Mouse (Mus musculus) heart, postnatal 0 days (tissue): ENCODE data around the gene Cnfn. TPM values are rescaled to one million over a fixed set of nuclear protein-coding genes. Genes with fewer than 3 reads are reported as not detected.
A peak's percentile ranks its signal among the peaks of the same experiment; 100 is the strongest.

Experiments used
- ATAC-seq: fragments of 200-750 bp; cut with Nextera tagmentation; 2 replicates; pipeline ENCODE4 v1.8.0; 2017; ENCODE audit warnings: low read depth, moderate number of reproducible peaks, moderate library complexity; ENCODE audit not compliant: insufficient read depth
- DNase-seq: peaks from one replicate; pipeline ENCODE4 v3.0.0-alpha.2; 2016; ENCODE audit warnings: low spot score
- H3K27ac ChIP-seq: fragments of 300-500 bp; sonication (generic); 2 replicates; pipeline ENCODE4 v1.5.1; 2014; ENCODE audit warnings: low read depth, mild to moderate bottlenecking
- H3K27me3 ChIP-seq: fragments of 300-500 bp; sonication (generic); 2 replicates; pipeline ENCODE4 v1.6.1; 2014; ENCODE audit warnings: low read length, mixed read lengths; ENCODE audit not compliant: control insufficient read depth, insufficient read depth
- H3K36me3 ChIP-seq: fragments of 300-500 bp; sonication (generic); replicated peaks from 2 replicates; pipeline ENCODE4 v1.6.1; 2014; ENCODE audit warnings: low read length, mixed read lengths; ENCODE audit not compliant: control insufficient read depth, insufficient read depth
- H3K4me1 ChIP-seq: fragments of 300-500 bp; sonication (generic); 2 replicates; pipeline ENCODE4 v1.6.1; 2014; ENCODE audit warnings: antibody characterized with exemption; ENCODE audit not compliant: control insufficient read depth, insufficient read depth
- H3K4me2 ChIP-seq: fragments of 300-500 bp; sonication (generic); 2 replicates; pipeline ENCODE4 v1.6.1; 2014; ENCODE audit warnings: low read depth, mild to moderate bottlenecking, low read length, moderate library complexity
- H3K4me3 ChIP-seq: fragments of 300-500 bp; sonication (generic); 2 replicates; pipeline ENCODE4 v1.5.1; 2014; ENCODE audit warnings: low read depth, low read length
- H3K9ac ChIP-seq: fragments of 300-500 bp; sonication (generic); replicated peaks from 2 replicates; pipeline ENCODE4 v1.6.1; 2014; ENCODE audit warnings: low read depth, low read length, mixed read lengths
- H3K9me3 ChIP-seq: fragments of 300-500 bp; sonication (generic); replicated peaks from 2 replicates; pipeline ENCODE4 v1.6.1; 2016; ENCODE audit warnings: low read length; ENCODE audit not compliant: control insufficient read depth
- CTCF ChIP-seq: IDR thresholded peaks from 2 replicates; pipeline ENCODE4 v1.5.1; 2016; ENCODE audit warnings: antibody characterized with exemption, control low read depth, low read depth
- EP300 ChIP-seq: IDR thresholded peaks from 2 replicates; pipeline ENCODE4 v1.6.1; 2016; ENCODE audit warnings: antibody characterized with exemption, low read depth
- WGBS: fragments of 180-500 bp; shearing (Covaris S2); extraction: QIAGEN DNeasy Blood & Tissue Kit; methylation state at CpG from one replicate; pipeline ENCODE4 v1.1.7; 2014; 5-methylcytosine and 5-hydroxymethylcytosine counted together
- polyA plus RNA-seq: library from polyadenylated mRNA; unstranded; fragments of >200 nt; fragmentation: Nextera tagmentation; extraction: Ambion mirVana; gene quantifications from 2 replicates; pipeline ENCODE4 v1.2.1, GENCODE M21; 2015
- total RNA-seq: library from RNA; depleted of rRNA; stranded (reverse); fragments of >200 nt; gene quantifications from 2 replicates; pipeline ENCODE4 v1.2.3, GENCODE M21; 2014; ENCODE audit warnings: low replicate concordance

The Cnfn gene
- total and polyA plus RNA-seq, 2 experiments from 2014 or later: not detected

DNA sequence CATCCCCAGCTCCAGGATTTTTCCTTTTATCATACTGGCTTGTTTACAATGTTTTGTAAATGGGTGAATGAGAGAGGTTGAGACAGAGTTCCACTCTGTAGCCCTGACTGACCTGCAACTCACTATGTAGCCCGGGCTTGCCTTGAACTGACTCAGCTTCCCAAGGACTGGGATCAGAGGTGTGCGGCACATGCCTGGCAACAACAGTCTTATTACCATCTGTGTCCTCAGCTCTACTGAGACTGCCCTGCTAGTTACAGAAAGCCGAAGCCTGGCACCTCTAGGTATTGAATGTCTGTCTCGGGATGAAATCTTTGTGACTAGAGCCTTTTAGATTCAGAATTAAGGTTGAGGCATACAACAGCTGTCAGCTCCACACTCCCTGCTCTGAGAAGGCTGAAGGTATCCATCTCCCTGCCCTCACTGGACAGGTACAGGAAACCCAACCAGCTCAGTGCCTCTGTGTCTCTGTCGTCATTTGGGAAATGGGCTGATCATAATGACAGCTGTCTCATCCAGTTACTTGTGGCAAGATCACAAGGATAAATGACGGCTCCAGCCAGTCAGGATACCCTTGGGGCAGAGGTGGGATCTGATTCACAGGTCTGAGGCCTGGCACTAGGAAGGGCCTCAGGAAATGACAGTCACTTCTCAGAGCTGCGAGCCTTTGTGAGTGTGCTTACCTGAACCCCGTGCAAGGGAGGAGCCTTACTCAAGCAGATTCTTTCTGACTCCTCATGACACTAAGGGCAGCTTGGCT lies 24.1 kb upstream of the Cnfn start:
- no peak for ATAC-seq
- Histone ChIP-seq H3K27ac (no peak overlapping the region), H3K36me3 (no peaks in the 10 kb centered on the region), H3K27me3 (no peaks in the 10 kb centered on the region), H3K9ac (no peak overlapping the region), H3K4me3 (peak overlapping the region; percentile 81; the same call in 1 of the 2 replicates), H3K9me3 (no peaks in the 10 kb centered on the region), H3K4me1 (peaks cover 39% of the 10 kb centered on the region), H3K4me2 (peak overlapping the region; percentile 89)
- DNase-seq: no peak
- TF ChIP-seq CTCF (no peak), EP300 (no peak)
- 72% methylated on average over 8 of the region's 8 CpGs for WGBS

- Histone ChIP-seq H3K36me3 (peaks cover 6% of the 10 kb centered on the region), H3K9me3 (no peaks in the 10 kb centered on the region), H3K4me2 (no peak overlapping the region), H3K27me3 (no peaks in the 10 kb centered on the region), H3K4me1 (peaks cover 45% of the 10 kb centered on the region), H3K27ac (no peak overlapping the region), H3K9ac (no peak overlapping the region), H3K4me3 (no peak overlapping the region)
- no peak for TF ChIP-seq CTCF
- TF ChIP-seq EP300: no peak
- DNase-seq: no peak
- 63% methylated on average over 7 of the region's 7 CpGs for WGBS
- no peak for ATAC-seq
These were observed 23.3 kb upstream of the Cnfn start for GRCm38 (mm10) chr7:25392851-25393250.

DNA sequence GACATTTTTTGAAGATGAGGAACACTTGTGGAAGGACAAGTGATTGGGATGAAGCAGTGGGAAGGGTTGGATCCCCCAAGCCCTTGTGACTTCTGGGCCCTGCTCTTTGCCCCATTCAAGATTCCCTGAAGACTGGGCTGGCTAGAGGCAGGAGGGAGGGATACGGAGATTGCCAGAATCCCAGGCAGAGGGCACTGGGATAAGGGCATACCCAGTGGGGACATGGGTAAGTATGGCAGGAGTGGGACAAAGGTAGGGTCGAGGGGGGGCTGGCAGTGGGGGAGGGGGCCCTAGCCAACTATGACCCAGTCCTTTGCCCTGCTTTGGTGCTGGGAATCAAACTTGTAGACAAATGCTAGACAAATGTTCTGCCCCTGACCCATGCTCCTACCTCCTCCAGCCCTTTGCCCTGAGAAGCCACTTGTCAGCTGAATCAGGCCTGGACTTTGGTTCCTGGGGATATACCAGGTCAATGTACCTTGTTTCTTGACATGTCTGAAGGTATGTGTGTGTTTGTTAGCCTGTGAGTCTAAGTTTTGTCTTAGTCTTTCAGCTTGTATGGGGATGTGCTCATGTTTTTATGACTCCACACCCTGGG lies 22.4 kb upstream of the Cnfn start:
- ATAC-seq (no peak), DNase-seq (no peak)
- TF ChIP-seq EP300: no peak
- no peak for TF ChIP-seq CTCF
- H3K4me2 ChIP-seq: no peak overlapping the region
- no peaks in the 10 kb centered on the region for H3K9me3 ChIP-seq
- H3K4me3 ChIP-seq: no peak overlapping the region
- H3K9ac ChIP-seq: no peak overlapping the region
- H3K27ac ChIP-seq: no peak overlapping the region
- H3K36me3 ChIP-seq: peaks cover 14% of the 10 kb centered on the region
- 76% methylated on average over 2 of the region's 2 CpGs for WGBS
- H3K4me1 ChIP-seq: peaks cover 53% of the 10 kb centered on the region
- no peaks in the 10 kb centered on the region for H3K27me3 ChIP-seq

GRCm38 (mm10) chr7:25390986-25391385 lies 21.5 kb upstream of the Cnfn start:
- 50% methylated on average over 2 of the region's 2 CpGs for WGBS
- H3K27ac ChIP-seq: peak overlapping the region; percentile 80
- no peak for DNase-seq

GRCm38 (mm10) chr7:25390054-25390770 lies 20.7 kb upstream of the Cnfn start:
- no peak overlapping the region for H3K4me3 ChIP-seq
- 45% methylated on average over 8 of the region's 8 CpGs for WGBS

More at GRCm38 (mm10) chr7:25390986-25391385, 21.5 kb upstream of the Cnfn start:
- Histone ChIP-seq H3K4me2 (no peak overlapping the region), H3K9ac (no peak overlapping the region; the same call in 1 of the 2 replicates), H3K4me3 (no peak overlapping the region), H3K27me3 (no peaks in the 10 kb centered on the region), H3K4me1 (peaks cover 61% of the 10 kb centered on the region), H3K9me3 (no peaks in the 10 kb centered on the region), H3K36me3 (peaks cover 14% of the 10 kb centered on the region)
- no peak for ATAC-seq
- TF ChIP-seq EP300: no peak
- no peak for TF ChIP-seq CTCF

More at GRCm38 (mm10) chr7:25390054-25390770, 20.7 kb upstream of the Cnfn start:
- Histone ChIP-seq H3K9ac (peak overlapping the region; percentile 27; the same call in 1 of the 2 replicates), H3K36me3 (peaks cover 21% of the 10 kb centered on the region), H3K9me3 (no peaks in the 10 kb centered on the region), H3K27ac (peak overlapping the region; percentile 80), H3K4me1 (peaks cover 68% of the 10 kb centered on the region), H3K4me2 (peak overlapping the region; percentile 34), H3K27me3 (no peaks in the 10 kb centered on the region)
- TF ChIP-seq EP300: no peak
- TF ChIP-seq CTCF: no peak
- DNase-seq (peak; percentile 50), ATAC-seq (peak; percentile 68)
